Mouse (Mus musculus): Measurements from ENCODE around the gene Sh3pxd2a. TPM values are rescaled to one million over a fixed set of nuclear protein-coding genes. Genes with fewer than 3 reads are reported as not detected.

The Sh3pxd2a gene
- polyA plus RNA-seq, 1 experiment from 2014 or later, result 3.8 TPM

DNA sequence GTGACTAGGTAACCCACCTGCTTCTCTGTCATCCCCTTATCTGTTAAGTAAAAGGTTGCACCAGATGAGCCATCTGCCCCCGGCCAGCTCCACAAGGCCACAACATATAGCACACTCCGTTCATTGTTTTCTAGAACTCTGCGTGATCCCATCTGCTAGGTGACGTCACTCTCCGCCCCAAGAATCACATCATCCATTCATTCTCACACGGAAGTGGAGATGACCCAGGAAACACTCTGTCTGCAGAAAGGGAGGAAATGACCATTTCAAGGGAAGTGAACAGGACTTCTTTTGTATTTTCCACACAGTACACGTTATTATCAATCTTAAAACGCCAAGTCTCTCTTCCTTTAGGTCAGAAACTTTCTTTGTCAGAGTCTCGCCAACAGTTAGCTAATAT lies 2.8 kb downstream of the Sh3pxd2a start:
- Histone ChIP-seq H3K27ac (no peak overlapping the region), H3K4me3 (no peak overlapping the region), H3K36me3 (peaks cover 6% of the 10 kb centered on the region), H3K4me1 (peaks cover 69% of the 10 kb centered on the region), H3K27me3 (ENCODE audit: low read depth, poor library complexity, severe bottlenecking) (no peaks in the 10 kb centered on the region), H3K9me3 (replicated peaks) (no peaks in the 10 kb centered on the region)
- WGBS, result 85% methylated on average over 9 of the region's 9 CpGs
- DNase-seq (ENCODE audit: low spot score), result no peak

DNA sequence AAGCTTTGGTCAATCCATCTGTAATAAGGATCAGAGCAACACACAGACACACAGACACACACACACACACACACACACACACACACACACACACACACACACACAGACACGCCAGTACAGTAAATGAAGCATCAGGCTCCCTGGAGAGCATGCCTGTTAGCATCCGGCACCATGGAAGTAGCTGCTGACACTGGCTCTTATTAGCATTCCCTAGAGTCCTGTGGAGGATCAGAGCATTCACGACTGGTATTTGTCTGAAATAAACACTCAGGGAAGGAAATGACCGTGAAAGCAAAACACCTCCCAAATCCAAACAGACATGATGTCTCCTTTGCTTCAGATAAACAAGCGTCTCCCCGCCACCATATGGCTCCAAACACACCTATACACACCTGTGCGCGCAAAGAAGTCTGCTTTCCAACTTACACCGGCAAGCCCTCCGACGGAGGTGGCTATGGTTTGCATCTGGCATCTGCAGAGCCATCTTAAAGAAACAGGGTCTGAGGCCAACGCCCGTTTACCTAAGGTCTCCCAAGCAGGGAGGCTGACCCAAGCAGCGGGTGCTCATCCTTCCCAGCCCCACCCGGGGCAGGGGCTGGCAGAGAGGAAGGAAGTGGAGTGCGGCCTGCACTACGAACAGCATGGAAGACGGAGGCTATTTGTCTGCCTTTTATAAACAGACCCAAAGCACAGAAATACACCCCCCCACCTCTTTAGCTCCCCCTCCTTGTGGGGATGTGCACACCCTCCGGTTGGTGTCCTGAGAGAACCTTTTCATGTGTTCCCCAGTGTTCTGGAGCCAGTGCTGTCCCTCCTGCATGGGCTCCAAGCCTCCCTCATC lies 3.9 kb downstream of the Sh3pxd2a start:
- WGBS, result 58% methylated on average over 19 of the region's 19 CpGs
- Histone ChIP-seq H3K4me3 (no peak overlapping the region), H3K27me3 (ENCODE audit: low read depth, poor library complexity, severe bottlenecking) (no peaks in the 10 kb centered on the region), H3K36me3 (peaks cover 6% of the 10 kb centered on the region), H3K4me1 (peaks cover 77% of the 10 kb centered on the region), H3K9me3 (replicated peaks) (no peaks in the 10 kb centered on the region), H3K27ac (no peak overlapping the region)
- DNase-seq (ENCODE audit: low spot score), result peak; percentile 32

DNA sequence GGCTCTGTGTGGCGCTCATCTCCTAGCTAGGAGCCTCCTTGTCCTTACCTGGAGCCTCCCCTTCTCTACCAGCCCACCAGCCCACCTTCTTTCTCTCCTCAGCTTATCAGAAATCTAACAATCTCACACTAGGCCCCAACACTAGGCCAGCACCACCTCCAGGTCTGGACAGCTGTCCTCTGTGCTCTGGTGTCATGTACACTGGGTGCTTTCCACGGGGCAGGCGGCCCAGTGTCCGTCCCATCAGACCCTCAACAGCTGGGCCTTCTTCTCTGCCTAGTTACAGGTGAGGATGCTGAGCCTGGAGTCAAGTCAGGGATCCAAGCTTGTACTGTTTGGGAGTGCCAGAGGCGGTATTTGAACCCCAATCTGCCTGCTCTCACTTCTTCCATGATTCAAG lies 5.0 kb downstream of the Sh3pxd2a start:
- H3K9me3 ChIP-seq (replicated peaks), result no peaks in the 10 kb centered on the region
- peaks cover 79% of the 10 kb centered on the region for H3K4me1 ChIP-seq
- no peak overlapping the region for H3K27ac ChIP-seq
- H3K36me3 ChIP-seq, result peaks cover 6% of the 10 kb centered on the region
- no peak for DNase-seq (ENCODE audit: low spot score)
- H3K4me3 ChIP-seq, result no peak overlapping the region
- 85% methylated on average over 5 of the region's 5 CpGs for WGBS
- no peaks in the 10 kb centered on the region for H3K27me3 ChIP-seq (ENCODE audit: low read depth, poor library complexity, severe bottlenecking)

DNA sequence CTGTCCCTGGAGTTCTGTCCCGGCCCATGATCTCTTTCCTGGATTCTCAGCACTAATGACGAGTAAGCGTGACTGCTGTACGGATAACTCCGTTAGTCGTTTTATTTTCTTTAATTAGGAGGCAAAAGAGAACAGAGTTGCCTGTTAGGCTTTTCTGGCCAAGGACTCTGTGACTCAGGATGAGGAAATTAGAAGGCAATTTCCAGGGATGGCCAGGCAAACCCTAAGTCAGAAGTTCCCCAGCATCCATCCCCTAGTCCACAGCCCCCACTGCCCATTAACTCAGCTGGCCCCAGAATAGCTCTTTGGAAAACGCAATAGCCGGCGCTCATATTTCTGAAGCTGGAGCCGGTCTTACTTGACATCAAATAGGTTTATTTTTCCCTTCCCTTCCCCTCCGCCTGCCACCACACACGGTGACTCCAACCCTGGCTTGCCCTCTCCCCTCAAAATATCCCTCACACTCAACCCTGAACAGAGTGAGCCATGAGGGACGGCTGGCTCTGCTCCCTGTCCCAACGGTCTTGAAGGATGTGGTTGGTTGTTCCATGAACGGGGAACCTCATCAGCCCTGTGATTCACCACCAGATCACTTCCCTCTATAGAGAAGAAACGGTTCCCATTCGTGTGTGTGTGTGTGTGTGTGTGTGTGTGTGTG lies 5.6 kb downstream of the Sh3pxd2a start:
- Histone ChIP-seq H3K27me3 (ENCODE audit: low read depth, poor library complexity, severe bottlenecking) (no peaks in the 10 kb centered on the region), H3K4me3 (no peak overlapping the region), H3K27ac (no peak overlapping the region), H3K9me3 (replicated peaks) (no peaks in the 10 kb centered on the region), H3K36me3 (peaks cover 6% of the 10 kb centered on the region), H3K4me1 (peaks cover 80% of the 10 kb centered on the region)
- 68% methylated on average over 17 of the region's 17 CpGs for WGBS
- no peak for DNase-seq (ENCODE audit: low spot score)

DNA sequence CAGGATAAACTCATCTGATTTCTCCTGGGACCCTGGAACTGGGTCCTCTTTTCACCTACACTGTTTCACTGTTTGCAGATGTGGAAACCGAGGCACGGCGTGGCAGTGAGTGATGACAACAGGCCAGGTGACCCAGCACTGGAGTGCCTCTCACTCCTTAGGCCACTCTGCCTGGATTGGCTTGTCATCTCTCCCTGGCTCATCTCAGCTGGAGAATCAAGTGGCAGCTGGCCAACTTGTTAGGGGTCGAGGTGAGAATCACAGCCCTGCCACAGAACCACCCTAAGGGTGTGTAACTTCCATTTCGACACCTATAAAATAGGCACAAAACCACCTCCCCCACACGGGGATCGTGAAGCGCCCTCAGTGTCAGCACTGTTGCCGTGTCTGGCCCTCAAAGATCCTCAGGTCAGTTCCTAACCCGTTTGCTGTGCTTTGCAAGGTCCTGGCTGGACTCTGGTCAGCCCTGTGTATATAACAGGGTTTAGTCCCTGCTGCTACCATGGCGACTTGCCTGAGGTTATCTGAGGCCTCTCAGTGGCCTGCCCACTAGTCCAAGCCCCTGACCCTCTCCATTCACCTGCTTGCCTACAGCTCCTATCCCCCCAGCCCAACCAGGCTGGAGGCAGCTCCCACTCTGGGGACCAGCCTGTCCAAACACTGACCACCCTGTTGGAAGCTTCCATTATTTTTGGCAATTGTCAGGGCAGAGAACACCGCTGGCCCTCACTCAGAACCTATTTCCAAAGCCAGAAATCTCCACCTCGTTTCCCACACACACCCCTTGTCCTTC lies 6.3 kb downstream of the Sh3pxd2a start:
- no peak overlapping the region for H3K27ac ChIP-seq
- no peaks in the 10 kb centered on the region for H3K27me3 ChIP-seq (ENCODE audit: low read depth, poor library complexity, severe bottlenecking)
- WGBS, result 49% methylated on average over 13 of the region's 13 CpGs
- H3K4me1 ChIP-seq, result peaks cover 77% of the 10 kb centered on the region
- no peaks in the 10 kb centered on the region for H3K9me3 ChIP-seq (replicated peaks)
- H3K36me3 ChIP-seq, result peaks cover 6% of the 10 kb centered on the region
- DNase-seq (ENCODE audit: low spot score), result no peak
- no peak overlapping the region for H3K4me3 ChIP-seq

DNA sequence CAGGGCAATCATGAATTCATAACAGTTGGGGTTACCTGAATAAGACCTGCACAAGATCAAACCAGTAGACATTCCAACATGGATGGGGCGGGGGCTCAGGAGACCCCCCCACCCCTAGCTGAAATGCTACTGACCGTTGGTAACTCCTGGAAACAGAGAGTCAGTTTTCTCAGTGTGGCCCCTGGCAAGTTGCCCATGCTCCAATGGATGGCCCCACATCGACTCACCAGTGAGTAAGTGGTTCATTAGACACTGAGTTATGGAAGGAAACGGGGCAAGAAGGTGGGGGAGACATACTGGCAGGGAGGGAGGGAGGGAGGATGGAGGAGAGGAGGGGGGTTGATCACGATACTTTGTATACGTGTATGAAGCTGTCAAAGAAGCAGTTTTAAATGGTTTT lies 8.2 kb downstream of the Sh3pxd2a start:
- Histone ChIP-seq H3K9me3 (replicated peaks) (no peaks in the 10 kb centered on the region), H3K4me1 (peaks cover 80% of the 10 kb centered on the region)
- 69% methylated on average over 6 of the region's 6 CpGs for WGBS

DNA sequence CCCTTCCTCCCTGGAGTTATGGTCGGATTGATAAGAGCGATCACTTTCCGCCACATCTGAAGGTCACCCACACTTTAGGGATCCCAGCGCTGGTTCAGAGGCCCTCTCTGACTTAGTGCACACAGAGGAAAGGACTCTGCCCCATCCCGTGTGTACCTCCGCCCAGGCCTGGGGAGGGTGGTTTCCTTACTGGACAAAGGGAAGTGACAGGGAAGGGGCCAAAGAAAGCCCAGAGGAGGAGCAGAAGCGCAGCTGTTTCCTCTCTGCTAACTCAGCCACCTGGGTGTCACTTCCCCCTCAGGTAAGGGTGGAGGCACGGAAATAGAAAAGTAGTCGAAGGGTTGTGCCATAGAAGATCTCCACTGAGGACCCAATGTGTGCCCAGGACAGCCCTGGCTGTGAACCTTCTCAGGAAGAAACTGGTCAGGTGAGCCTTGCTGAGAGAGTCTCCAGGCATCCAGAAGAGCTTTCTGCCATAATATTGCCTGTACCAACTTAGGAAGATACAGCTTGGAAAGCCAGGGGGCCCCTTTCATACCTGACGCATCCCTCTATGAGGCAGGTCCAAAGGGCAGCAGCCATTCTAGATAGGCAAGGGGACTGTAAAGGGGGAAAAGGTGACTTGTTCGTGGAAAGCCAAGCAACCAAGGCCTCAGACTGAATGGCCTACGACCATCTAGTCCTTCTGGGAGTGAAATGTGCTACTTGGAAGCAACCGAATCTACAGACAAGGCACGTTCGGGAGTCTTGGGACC lies 9.0 kb downstream of the Sh3pxd2a start:
- no peak overlapping the region for H3K4me3 ChIP-seq
- WGBS, result 80% methylated on average over 15 of the region's 15 CpGs
- no peak for DNase-seq (ENCODE audit: low spot score)
- H3K36me3 ChIP-seq, result no peaks in the 10 kb centered on the region; the same call in 1 of the 2 replicates
- H3K9me3 ChIP-seq (replicated peaks), result no peaks in the 10 kb centered on the region
- peak overlapping the region; percentile 66; the same call in 1 of the 2 replicates for H3K27ac ChIP-seq
- H3K4me1 ChIP-seq, result peaks cover 82% of the 10 kb centered on the region
- H3K27me3 ChIP-seq (ENCODE audit: low read depth, poor library complexity, severe bottlenecking), result no peaks in the 10 kb centered on the region

More for the DNA sequence above, 8.2 kb downstream of the Sh3pxd2a start:
- no peak for DNase-seq (ENCODE audit: low spot score)
- H3K27me3 ChIP-seq (ENCODE audit: low read depth, poor library complexity, severe bottlenecking), result no peaks in the 10 kb centered on the region
- H3K36me3 ChIP-seq, result no peaks in the 10 kb centered on the region; the same call in 1 of the 2 replicates
- H3K4me3 ChIP-seq, result no peak overlapping the region
- no peak overlapping the region for H3K27ac ChIP-seq

DNA sequence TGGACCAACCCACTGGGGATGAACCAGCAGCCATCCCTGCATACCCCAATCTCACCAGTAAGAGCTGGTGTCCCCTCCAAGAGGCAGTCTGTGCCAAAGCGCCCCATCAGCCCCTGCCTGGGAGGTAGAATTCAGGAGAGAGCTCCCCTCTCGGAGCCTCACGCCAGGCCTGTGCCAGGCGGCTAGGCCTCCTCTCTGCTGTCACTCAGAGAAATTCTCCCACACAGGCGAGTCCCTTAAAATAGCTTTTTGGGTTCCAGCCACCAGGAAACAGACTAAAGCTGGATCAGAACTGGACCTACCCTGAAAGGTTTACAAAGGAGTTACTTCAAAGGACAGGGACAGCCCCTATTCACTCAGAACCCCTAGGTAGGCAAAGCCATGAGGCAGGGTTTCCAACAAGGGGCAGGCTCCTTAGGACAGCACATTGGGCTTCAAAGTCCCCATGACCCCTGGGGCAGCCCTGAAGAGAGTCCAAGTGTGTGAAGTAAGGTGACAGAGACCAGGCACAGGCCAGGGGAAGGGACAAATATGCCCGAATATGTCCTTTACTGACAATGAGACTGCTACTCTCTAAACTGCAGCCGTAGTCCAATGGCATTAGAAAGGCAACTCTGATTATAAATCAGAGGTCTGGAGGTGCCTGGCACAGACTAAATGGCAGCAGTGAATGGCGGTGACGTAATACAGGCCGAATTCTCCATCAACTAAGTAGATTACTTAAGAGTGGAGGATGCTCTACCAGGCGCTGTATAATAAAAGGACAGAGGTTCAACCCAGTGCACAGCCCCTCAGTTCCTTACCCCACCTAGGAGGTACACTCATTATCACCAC lies 9.8 kb downstream of the Sh3pxd2a start:
- H3K27ac ChIP-seq, result peak overlapping the region; percentile 66

DNA sequence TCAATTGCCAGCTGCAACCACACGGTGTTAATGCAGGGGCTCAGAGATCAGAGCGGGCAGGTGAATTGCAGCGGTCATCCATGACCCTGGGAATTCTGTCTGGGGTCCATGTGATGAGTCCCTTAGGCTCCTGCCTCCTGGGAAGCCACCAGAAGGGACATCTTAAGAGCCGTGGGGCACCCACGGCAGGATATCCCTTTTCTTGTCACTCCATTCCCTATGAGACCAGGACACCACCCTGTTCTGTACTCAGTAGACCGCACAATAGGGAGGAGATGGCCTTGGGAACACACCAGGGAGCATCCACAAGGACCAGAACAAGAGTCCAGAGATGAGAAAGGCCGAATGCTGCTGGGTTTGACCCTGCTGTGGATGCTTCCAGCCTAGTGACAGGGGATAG lies 10.8 kb downstream of the Sh3pxd2a start:
- Histone ChIP-seq H3K4me3 (no peak overlapping the region), H3K27ac (no peak overlapping the region), H3K36me3 (no peaks in the 10 kb centered on the region; the same call in 1 of the 2 replicates), H3K27me3 (ENCODE audit: low read depth, poor library complexity, severe bottlenecking) (no peaks in the 10 kb centered on the region), H3K9me3 (replicated peaks) (no peaks in the 10 kb centered on the region), H3K4me1 (peaks cover 83% of the 10 kb centered on the region)
- no peak for DNase-seq (ENCODE audit: low spot score)
- 83% methylated on average over 7 of the region's 7 CpGs for WGBS

More for the DNA sequence above, 9.8 kb downstream of the Sh3pxd2a start:
- Histone ChIP-seq H3K9me3 (replicated peaks) (no peaks in the 10 kb centered on the region), H3K36me3 (no peaks in the 10 kb centered on the region; the same call in 1 of the 2 replicates), H3K27me3 (ENCODE audit: low read depth, poor library complexity, severe bottlenecking) (no peaks in the 10 kb centered on the region), H3K4me1 (peaks cover 84% of the 10 kb centered on the region), H3K4me3 (no peak overlapping the region; the same call in 1 of the 2 replicates)
- DNase-seq (ENCODE audit: low spot score), result no peak
- WGBS, result 61% methylated on average over 11 of the region's 11 CpGs

DNA sequence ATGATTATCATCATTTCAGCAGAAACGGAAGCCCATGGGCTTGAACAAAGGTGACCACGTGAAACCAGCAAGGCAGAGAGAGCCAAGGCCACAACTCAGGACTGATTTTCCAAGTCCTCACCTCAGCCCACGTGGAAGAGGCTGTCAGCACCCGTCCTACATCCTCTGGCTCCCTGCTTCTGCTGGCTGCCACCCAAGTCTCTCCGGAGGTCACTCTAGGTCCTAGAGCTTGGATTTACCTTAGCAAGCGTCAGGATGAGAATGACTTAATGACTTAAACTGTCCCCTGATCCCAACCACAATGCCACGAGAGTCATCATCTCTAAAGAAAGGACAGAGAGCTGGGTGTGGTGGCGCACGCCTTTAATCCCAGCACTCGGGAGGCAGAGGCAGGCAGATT lies 11.5 kb downstream of the Sh3pxd2a start:
- Histone ChIP-seq H3K9me3 (replicated peaks) (no peaks in the 10 kb centered on the region), H3K27ac (no peak overlapping the region), H3K36me3 (no peaks in the 10 kb centered on the region; the same call in 1 of the 2 replicates), H3K4me3 (no peak overlapping the region), H3K27me3 (ENCODE audit: low read depth, poor library complexity, severe bottlenecking) (no peaks in the 10 kb centered on the region), H3K4me1 (peaks cover 83% of the 10 kb centered on the region)
- 92% methylated on average over 10 of the region's 10 CpGs for WGBS
- DNase-seq (ENCODE audit: low spot score), result no peak

DNA sequence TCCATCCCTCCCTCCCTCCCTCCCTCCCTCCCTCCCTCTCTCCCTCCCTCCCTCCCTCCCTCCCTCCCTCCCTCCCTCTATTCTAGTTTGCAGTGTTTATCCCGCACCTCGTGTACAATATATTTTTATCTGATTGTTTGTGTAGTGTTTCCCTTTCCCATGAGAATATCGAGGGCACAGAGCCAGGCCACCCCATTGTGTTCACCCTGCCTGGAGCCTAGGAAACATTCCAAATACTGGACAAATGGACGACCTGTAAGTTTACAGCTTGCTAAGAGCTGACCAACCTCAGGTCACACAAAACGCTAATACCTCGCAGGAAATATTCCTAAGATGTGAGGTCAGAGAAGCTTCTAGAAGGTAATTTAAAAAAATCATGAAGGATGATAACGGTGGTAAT lies 12.0 kb downstream of the Sh3pxd2a start:
- 89% methylated on average over 7 of the region's 7 CpGs for WGBS
- H3K27ac ChIP-seq, result no peak overlapping the region
- no peak overlapping the region for H3K4me3 ChIP-seq
- DNase-seq (ENCODE audit: low spot score), result no peak
- no peaks in the 10 kb centered on the region for H3K27me3 ChIP-seq (ENCODE audit: low read depth, poor library complexity, severe bottlenecking)
- peaks cover 83% of the 10 kb centered on the region for H3K4me1 ChIP-seq
- no peaks in the 10 kb centered on the region; the same call in 1 of the 2 replicates for H3K36me3 ChIP-seq
- H3K9me3 ChIP-seq (replicated peaks), result no peaks in the 10 kb centered on the region

Measured in limb, embryonic 10.5 days (tissue).